Mouse (Mus musculus) adipose tissue, adult 10 weeks (tissue): ENCODE results near the gene Gm13287. TPM values are rescaled to one million over a fixed set of nuclear protein-coding genes. Genes with fewer than 3 reads are reported as not detected.

Experiments used
- polyA plus RNA-seq: library from polyadenylated mRNA; stranded (reverse); fragments of 350-450 nt; fragmentation: Illumina TruSeq; extraction: RNeasy Lipid Tissue Mini Kit (QIAGEN cat#74804); gene quantifications from one replicate; pipeline ENCODE4 v1.2.3, GENCODE M21; 2014; ENCODE audit warnings: low read depth, low replicate concordance

Gene Gm13287
- not detected for polyA plus RNA-seq

GRCm38 (mm10) chr4:88802954-88803353, at the start of gene Gm13287:
Gm13287 (plus strand) TSS chr4:88803254.

DNA sequence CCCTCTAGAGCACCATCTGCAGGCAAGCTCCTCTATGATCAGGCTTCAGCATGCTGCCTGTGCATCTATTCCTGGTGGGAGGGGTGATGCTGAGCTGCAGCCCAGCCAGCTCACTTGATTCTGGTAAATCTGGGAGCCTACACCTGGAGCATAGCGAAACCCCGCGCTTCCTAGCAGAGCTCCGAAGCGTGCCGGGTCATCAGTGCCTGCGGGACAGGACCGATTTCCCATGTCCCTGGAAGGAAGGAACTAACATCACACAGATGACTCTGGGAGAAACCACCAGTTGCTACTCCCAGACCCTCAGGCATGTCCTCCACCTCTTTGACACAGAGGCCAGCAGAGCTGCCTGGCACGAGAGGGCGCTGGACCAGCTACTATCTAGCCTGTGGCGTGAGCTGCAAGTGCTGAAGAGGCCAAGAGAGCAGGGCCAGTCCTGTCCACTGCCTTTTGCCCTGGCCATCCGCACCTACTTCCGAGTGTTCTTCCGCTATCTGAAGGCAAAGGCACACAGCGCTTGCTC, 48.2 kb upstream of the Gm13287 start, which contains the start of gene Gm13271:
Gm13271 (plus strand) TSS at position 51 of the 523 bp plus-strand sequence.

GRCm38 (mm10) chr4:88759610-88760268, 43.3 kb upstream of the Gm13287 start, which contains the start of gene Gm13283:
Gm13283 (plus strand) TSS chr4:88760119.

DNA sequence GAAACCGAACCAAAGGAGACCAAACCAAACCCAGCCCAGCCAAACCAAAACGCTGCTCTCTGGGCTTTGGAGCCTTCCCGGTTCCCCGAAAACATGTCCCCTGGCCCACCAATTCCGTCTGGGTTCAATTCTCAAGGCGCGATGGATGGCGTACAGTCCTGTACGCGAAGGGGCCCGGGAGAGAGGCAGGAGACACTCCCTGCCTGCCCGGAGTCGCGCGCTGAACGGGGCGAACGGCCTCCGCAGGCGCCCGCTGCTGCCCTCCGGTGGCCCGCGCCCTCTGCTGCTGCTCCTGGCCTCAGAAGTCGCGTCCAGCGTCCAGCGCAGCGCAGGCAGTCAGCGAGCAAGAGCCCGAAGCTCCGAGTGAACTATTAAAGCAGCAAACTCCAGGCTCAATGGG, 29.5 kb upstream of the Gm13287 start, which contains the start of gene Gm13290:
Gm13290 (plus strand) TSS at position 301 of the 400 bp plus-strand sequence.

GRCm38 (mm10) chr4:88776622-88777021, 26.4 kb upstream of the Gm13287 start, which contains the start of gene Gm13289:
Gm13289 (plus strand) TSS chr4:88776922.

DNA sequence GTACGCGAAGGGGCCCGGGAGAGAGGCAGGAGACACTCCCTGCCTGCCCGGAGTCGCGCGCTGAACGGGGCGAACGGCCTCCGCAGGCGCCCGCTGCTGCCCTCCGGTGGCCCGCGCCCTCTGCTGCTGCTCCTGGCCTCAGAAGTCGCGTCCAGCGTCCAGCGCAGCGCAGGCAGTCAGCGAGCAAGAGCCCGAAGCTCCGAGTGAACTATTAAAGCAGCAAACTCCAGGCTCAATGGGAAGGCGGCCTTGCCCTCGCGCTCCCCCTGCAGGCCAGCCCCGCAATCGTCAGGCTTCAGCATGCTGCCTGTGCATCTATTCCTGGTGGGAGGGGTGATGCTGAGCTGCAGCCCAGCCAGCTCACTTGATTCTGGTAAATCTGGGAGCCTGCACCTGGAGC, 23.5 kb upstream of the Gm13287 start, which contains the start of gene Gm13272:
Gm13272 (plus strand) TSS at position 301 of the 400 bp plus-strand sequence.

DNA sequence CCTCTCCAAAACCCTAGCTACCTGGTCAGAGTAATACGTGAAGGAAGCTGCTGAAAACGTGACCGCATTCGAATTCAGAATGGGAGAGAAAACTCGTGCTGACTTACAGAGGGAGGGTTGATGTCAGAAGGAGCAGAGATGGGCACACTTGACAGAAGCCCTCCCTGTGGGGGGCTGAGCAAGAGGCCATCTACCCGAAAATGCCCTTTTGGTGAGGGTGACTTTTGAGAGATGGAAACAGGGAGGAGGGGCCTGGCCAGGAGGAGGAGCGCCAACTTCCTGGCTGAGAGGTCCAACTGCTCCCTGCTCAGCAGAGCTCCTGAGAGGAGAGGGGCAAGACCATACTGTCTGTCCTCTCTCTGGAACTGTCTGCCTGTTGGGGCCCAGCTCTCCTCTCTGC, 21.2 kb upstream of the Gm13287 start, which contains the start of gene Ifnz:
Ifnz (plus strand) TSS at position 301 of the 400 bp plus-strand sequence.

DNA sequence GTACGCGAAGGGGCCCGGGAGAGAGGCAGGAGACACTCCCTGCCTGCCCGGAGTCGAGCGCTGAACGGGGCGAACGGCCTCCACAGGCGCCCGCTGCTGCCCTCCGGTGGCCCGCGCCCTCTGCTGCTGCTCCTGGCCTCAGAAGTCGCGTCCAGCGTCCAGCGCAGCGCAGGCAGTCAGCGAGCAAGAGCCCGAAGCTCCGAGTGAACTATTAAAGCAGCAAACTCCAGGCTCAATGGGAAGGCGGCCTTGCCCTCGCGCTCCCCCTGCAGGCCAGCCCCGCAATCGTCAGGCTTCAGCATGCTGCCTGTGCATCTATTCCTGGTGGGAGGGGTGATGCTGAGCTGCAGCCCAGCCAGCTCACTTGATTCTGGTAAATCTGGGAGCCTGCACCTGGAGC, 17.6 kb upstream of the Gm13287 start, which contains the start of gene Gm13276:
Gm13276 (plus strand) TSS at position 301 of the 400 bp plus-strand sequence.

DNA sequence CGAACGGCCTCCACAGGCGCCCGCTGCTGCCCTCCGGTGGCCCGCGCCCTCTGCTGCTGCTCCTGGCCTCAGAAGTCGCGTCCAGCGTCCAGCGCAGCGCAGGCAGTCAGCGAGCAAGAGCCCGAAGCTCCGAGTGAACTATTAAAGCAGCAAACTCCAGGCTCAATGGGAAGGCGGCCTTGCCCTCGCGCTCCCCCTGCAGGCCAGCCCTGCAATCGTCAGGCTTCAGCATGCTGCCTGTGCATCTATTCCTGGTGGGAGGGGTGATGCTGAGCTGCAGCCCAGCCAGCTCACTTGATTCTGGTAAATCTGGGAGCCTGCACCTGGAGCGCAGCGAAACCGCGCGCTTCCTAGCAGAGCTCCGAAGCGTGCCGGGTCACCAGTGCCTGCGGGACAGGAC, 14.7 kb upstream of the Gm13287 start, which contains the start of gene Gm13277:
Gm13277 (plus strand) TSS at position 231 of the 400 bp plus-strand sequence.

DNA sequence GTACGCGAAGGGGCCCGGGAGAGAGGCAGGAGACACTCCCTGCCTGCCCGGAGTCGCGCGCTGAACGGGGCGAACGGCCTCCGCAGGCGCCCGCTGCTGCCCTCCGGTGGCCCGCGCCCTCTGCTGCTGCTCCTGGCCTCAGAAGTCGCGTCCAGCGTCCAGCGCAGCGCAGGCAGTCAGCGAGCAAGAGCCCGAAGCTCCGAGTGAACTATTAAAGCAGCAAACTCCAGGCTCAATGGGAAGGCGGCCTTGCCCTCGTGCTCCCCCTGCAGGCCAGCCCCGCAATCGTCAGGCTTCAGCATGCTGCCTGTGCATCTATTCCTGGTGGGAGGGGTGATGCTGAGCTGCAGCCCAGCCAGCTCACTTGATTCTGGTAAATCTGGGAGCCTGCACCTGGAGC, 11.8 kb upstream of the Gm13287 start, which contains the start of gene Gm13278:
Gm13278 (plus strand) TSS at position 301 of the 400 bp plus-strand sequence.

GRCm38 (mm10) chr4:88793936-88794675, 8.9 kb upstream of the Gm13287 start, which contains the start of gene Gm13275:
Gm13275 (plus strand) TSS chr4:88794487.

GRCm38 (mm10) chr4:88797097-88797496, 6.0 kb upstream of the Gm13287 start, which contains the start of gene Gm13279:
Gm13279 (plus strand) TSS chr4:88797397.

DNA sequence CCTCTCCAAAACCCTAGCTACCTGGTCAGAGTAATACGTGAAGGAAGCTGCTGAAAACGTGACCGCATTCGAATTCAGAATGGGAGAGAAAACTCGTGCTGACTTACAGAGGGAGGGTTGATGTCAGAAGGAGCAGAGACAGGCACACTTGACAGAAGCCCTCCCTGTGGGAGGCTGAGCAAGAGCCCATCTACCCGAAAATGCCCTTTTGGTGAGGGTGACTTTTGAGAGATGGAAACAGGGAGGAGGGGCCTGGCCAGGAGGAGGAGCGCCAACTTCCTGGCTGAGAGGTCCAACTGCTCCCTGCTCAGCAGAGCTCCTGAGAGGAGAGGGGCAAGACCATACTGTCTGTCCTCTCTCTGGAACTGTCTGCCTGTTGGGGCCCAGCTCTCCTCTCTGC, 3.7 kb upstream of the Gm13287 start, which contains the start of gene Gm13285:
Gm13285 (plus strand) TSS at position 301 of the 400 bp plus-strand sequence.

DNA sequence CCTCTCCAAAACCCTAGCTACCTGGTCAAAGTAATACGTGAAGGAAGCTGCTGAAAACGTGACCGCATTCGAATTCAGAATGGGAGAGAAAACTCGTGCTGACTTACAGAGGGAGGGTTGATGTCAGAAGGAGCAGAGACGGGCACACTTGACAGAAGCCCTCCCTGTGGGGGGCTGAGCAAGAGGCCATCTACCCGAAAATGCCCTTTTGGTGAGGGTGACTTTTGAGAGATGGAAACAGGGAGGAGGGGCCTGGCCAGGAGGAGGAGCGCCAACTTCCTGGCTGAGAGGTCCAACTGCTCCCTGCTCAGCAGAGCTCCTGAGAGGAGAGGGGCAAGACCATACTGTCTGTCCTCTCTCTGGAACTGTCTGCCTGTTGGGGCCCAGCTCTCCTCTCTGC, 2.2 kb downstream of the Gm13287 start, which contains the start of gene Gm13288:
Gm13288 (plus strand) TSS at position 301 of the 400 bp plus-strand sequence.

DNA sequence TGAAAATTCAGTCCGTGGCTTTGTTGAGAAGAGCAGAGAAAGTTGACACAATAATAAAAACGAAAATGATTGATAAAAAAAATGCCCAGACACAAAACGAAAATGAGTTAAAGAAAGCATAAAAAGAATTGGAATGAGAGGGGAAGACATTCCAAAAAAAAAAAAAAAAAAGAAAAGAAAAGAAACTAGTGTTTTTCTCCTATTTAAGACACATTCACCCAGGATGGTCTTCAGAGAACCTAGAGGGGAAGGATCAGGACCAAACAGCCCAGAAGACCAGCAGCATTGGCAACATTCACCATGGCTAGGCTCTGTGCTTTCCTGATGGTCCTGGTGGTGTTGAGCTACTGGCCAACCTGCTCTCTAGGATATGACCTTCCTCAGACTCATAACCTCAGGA, 12.9 kb downstream of the Gm13287 start, which contains the start of gene Ifna7:
Ifna7 (plus strand) TSS at position 301 of the 400 bp plus-strand sequence.

GRCm38 (mm10) chr4:88819659-88820058, 16.6 kb downstream of the Gm13287 start, which contains the start of gene Ifna11:
Ifna11 (plus strand) TSS chr4:88819959.

DNA sequence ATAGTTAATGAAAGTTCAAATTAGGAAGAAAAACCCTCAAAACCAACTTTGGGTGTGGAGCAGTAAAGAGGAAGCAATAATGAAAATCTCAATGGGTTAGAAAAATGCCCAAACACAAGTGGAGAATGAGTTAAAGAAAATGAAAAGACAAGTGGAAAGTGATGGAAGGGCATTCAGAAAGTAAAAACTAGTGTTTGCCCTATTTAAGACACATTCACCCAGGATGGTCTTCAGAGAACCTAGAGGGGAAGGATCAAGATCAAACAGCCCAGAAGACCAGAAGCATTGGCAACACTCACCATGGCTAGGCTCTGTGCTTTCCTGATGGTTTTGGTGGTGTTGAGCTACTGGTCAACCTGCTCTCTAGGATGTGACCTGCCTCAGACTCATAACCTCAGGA, 24.1 kb downstream of the Gm13287 start, which contains the start of gene Ifna6:
Ifna6 (plus strand) TSS at position 301 of the 400 bp plus-strand sequence.

GRCm38 (mm10) chr4:88835225-88835624, 32.2 kb downstream of the Gm13287 start, which contains the start of gene Ifna5:
Ifna5 (plus strand) TSS chr4:88835525.

GRCm38 (mm10) chr4:88841438-88841911, 38.4 kb downstream of the Gm13287 start, which contains the start of gene Ifna4:
Ifna4 (plus strand) TSS chr4:88841861.

GRCm38 (mm10) chr4:88849698-88850097, 46.6 kb downstream of the Gm13287 start, which contains the start of gene Ifna1:
Ifna1 (plus strand) TSS chr4:88850087.

